Mouse (Mus musculus): ENCODE results near the gene Hmcn2. TPM values are rescaled to one million over a fixed set of nuclear protein-coding genes. Genes with fewer than 3 reads are reported as not detected.

The Hmcn2 gene
- polyA plus RNA-seq, 1 experiment from 2014 or later = 5.6 TPM

DNA sequence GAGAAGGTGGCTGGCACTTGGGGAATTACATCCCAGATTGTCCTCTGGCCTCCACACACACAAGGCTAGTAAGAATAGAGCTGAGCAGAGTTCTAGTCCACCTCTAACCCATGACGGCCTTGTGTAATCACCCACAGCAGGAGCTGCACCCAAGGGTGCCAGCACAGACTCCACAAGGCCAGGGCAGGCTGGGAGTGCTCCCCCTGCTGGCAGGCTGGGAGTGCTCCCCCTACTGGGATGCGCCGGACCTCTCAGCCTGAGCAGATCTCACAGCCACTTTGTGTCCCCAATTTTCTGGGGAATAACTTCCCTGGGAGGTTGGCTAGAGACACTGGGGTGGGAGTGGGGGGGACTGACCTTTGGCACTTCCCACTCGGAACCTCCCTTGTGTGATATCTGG lies 68.7 kb downstream of the Hmcn2 start:
- Histone ChIP-seq H3K27me3 (ENCODE audit: control insufficient read depth, insufficient read depth, low read length) (no peaks in the 10 kb centered on the region), H3K27ac (ENCODE audit: low read length) (no peak overlapping the region), H3K4me3 (replicated peaks; ENCODE audit: low read length) (no peak overlapping the region), H3K36me3 (ENCODE audit: control insufficient read depth, insufficient read depth, low read length) (no peaks in the 10 kb centered on the region), H3K4me1 (ENCODE audit: control insufficient read depth, insufficient read depth, low read length) (no peaks in the 10 kb centered on the region), H3K9ac (ENCODE audit: low read length) (no peak overlapping the region), H3K4me2 (ENCODE audit: low read depth, low read length) (no peak overlapping the region), H3K9me3 (replicated peaks; ENCODE audit: control insufficient read depth, low read length) (no peaks in the 10 kb centered on the region)
- WGBS = 14% methylated on average over 4 of the region's 4 CpGs
- no peak for ATAC-seq (ENCODE audit: insufficient read depth, low FRiP score)

DNA sequence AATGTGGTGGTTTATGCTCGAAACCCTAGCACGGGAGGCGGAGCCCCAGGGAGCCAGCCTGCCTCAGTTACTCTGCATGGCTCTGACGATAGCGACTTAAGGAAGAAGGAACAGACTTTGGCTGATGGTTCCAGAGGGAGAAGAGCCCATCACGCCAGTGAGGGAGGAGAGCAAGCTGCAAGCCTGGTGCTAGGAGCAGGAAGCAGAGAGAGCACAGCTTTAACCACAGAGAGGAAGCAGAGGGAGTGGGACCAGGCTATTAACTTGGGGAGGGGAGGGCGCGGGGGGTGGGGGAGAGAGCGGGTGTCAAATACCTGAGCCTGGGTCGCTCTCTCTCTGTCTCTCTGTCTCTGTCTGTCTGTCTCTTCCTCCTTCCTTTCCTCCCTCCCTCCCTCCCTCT lies 102.8 kb downstream of the Hmcn2 start:
- no peak overlapping the region for H3K4me2 ChIP-seq (ENCODE audit: low read depth, low read length)
- ATAC-seq (ENCODE audit: insufficient read depth, low FRiP score) = no peak
- no peak overlapping the region for H3K27ac ChIP-seq (ENCODE audit: low read length)
- no peaks in the 10 kb centered on the region for H3K36me3 ChIP-seq (ENCODE audit: control insufficient read depth, insufficient read depth, low read length)
- H3K4me1 ChIP-seq (ENCODE audit: control insufficient read depth, insufficient read depth, low read length) = peaks cover 6% of the 10 kb centered on the region; the same call in 1 of the 2 replicates
- no peaks in the 10 kb centered on the region for H3K27me3 ChIP-seq (ENCODE audit: control insufficient read depth, insufficient read depth, low read length)
- no peaks in the 10 kb centered on the region for H3K9me3 ChIP-seq (replicated peaks; ENCODE audit: control insufficient read depth, low read length)
- H3K9ac ChIP-seq (ENCODE audit: low read length) = no peak overlapping the region
- H3K4me3 ChIP-seq (replicated peaks; ENCODE audit: low read length) = no peak overlapping the region
- 63% methylated on average over 10 of the region's 10 CpGs for WGBS

DNA sequence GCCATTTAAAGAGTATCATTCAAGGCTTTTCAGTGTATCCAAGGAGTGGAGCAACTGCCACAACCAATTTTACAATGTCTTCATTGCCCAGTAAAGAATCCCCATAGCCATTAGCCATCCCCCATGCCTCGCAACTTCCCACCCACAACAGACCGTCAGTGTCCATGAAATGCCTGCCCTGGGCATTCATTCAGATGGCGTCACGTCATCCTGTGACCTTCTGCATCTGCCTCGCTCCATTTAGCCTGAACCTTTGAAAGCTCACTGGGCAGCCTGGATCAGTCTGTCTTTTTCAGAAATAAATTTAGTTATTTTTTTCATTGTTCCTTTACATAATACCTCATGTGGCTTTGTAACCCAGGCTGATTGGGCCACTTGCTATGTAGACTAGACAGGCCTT lies 103.8 kb downstream of the Hmcn2 start:
- Histone ChIP-seq H3K27ac (ENCODE audit: low read length) (no peak overlapping the region), H3K27me3 (ENCODE audit: control insufficient read depth, insufficient read depth, low read length) (no peaks in the 10 kb centered on the region), H3K4me1 (ENCODE audit: control insufficient read depth, insufficient read depth, low read length) (peaks cover 6% of the 10 kb centered on the region; the same call in 1 of the 2 replicates), H3K9me3 (replicated peaks; ENCODE audit: control insufficient read depth, low read length) (no peaks in the 10 kb centered on the region), H3K36me3 (ENCODE audit: control insufficient read depth, insufficient read depth, low read length) (no peaks in the 10 kb centered on the region), H3K9ac (ENCODE audit: low read length) (no peak overlapping the region), H3K4me2 (ENCODE audit: low read depth, low read length) (no peak overlapping the region), H3K4me3 (replicated peaks; ENCODE audit: low read length) (no peak overlapping the region)
- 79% methylated on average over 5 of the region's 5 CpGs for WGBS
- ATAC-seq (ENCODE audit: insufficient read depth, low FRiP score) = no peak

DNA sequence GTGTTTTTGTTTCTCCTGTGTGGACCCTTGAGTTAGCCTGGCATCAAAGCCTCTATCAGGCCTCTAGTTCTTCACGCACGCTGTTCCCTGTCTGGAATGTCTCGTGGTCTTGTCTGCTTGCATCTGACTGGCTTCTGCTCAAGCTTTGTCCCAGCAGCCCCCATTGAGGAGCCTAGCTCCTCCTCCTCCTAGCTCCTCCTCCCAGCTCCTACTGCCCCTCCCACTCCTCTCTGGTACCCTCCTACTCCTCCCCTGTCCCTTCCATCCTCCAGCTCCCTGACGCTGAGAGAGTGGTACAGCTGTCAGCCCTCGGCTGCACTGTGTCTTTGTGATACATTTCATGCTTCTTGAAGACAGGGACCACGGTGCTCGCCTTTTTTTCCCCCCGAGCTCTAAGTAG lies 104.4 kb downstream of the Hmcn2 start:
- no peaks in the 10 kb centered on the region for H3K9me3 ChIP-seq (replicated peaks; ENCODE audit: control insufficient read depth, low read length)
- peaks cover 6% of the 10 kb centered on the region; the same call in 1 of the 2 replicates for H3K4me1 ChIP-seq (ENCODE audit: control insufficient read depth, insufficient read depth, low read length)
- 14% methylated on average over 8 of the region's 8 CpGs for WGBS
- ATAC-seq (ENCODE audit: insufficient read depth, low FRiP score) = peak; percentile 59
- no peaks in the 10 kb centered on the region for H3K27me3 ChIP-seq (ENCODE audit: control insufficient read depth, insufficient read depth, low read length)
- H3K9ac ChIP-seq (ENCODE audit: low read length) = no peak overlapping the region; the same call in 1 of the 2 replicates
- H3K36me3 ChIP-seq (ENCODE audit: control insufficient read depth, insufficient read depth, low read length) = no peaks in the 10 kb centered on the region
- no peak overlapping the region for H3K4me2 ChIP-seq (ENCODE audit: low read depth, low read length)
- H3K27ac ChIP-seq (ENCODE audit: low read length) = no peak overlapping the region
- H3K4me3 ChIP-seq (replicated peaks; ENCODE audit: low read length) = no peak overlapping the region

DNA sequence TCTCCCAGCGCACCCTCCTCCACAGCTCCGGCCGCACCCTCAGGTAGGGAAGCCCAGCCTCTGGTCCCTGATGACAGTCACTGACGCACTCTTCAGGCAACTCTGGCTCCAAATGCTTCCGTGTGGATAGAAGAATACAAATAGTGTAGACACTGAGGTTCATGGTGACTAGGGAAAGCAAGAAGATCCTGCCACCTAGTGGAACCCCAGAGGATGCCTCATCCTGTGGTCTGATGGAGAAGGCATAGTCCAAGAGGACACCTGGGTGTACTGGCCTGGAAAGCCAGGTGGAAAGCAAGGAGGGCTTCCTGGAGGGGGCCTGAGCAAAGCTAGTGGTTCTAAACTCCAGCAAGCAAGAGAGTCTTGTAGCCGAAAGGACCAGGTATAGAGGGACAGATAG lies 106.7 kb downstream of the Hmcn2 start:
- Histone ChIP-seq H3K27me3 (ENCODE audit: control insufficient read depth, insufficient read depth, low read length) (no peaks in the 10 kb centered on the region), H3K9me3 (replicated peaks; ENCODE audit: control insufficient read depth, low read length) (no peaks in the 10 kb centered on the region), H3K4me2 (ENCODE audit: low read depth, low read length) (no peak overlapping the region), H3K27ac (ENCODE audit: low read length) (no peak overlapping the region), H3K4me1 (ENCODE audit: control insufficient read depth, insufficient read depth, low read length) (peaks cover 6% of the 10 kb centered on the region; the same call in 1 of the 2 replicates), H3K4me3 (replicated peaks; ENCODE audit: low read length) (no peak overlapping the region), H3K36me3 (ENCODE audit: control insufficient read depth, insufficient read depth, low read length) (no peaks in the 10 kb centered on the region), H3K9ac (ENCODE audit: low read length) (no peak overlapping the region)
- WGBS = 71% methylated on average over 6 of the region's 6 CpGs
- ATAC-seq (ENCODE audit: insufficient read depth, low FRiP score) = no peak

DNA sequence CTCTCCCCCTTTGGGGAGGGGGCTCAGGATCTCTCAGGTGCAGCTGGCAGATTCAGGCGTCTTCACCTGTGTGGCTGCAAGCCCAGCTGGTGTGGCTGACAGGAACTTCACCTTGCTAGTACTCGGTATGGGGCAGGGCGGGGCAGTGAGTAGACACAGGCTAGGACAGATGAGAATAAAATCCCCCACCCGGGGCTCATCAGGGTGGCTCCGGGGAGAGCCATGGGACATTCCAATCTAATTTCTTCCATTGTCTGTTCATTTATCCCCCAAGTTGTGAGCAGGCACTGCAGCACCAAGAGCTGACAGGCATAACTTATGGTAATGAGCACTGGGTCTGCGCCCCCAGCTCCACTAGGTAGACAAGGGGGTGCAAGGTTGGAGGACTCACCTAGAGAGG lies 108.4 kb downstream of the Hmcn2 start:
- Histone ChIP-seq H3K4me1 (ENCODE audit: control insufficient read depth, insufficient read depth, low read length) (peaks cover 6% of the 10 kb centered on the region; the same call in 1 of the 2 replicates), H3K27ac (ENCODE audit: low read length) (no peak overlapping the region), H3K36me3 (ENCODE audit: control insufficient read depth, insufficient read depth, low read length) (no peaks in the 10 kb centered on the region), H3K4me3 (replicated peaks; ENCODE audit: low read length) (no peak overlapping the region), H3K27me3 (ENCODE audit: control insufficient read depth, insufficient read depth, low read length) (no peaks in the 10 kb centered on the region), H3K4me2 (ENCODE audit: low read depth, low read length) (no peak overlapping the region), H3K9me3 (replicated peaks; ENCODE audit: control insufficient read depth, low read length) (no peaks in the 10 kb centered on the region), H3K9ac (ENCODE audit: low read length) (no peak overlapping the region)
- 47% methylated on average over 6 of the region's 6 CpGs for WGBS
- ATAC-seq (ENCODE audit: insufficient read depth, low FRiP score) = no peak

DNA sequence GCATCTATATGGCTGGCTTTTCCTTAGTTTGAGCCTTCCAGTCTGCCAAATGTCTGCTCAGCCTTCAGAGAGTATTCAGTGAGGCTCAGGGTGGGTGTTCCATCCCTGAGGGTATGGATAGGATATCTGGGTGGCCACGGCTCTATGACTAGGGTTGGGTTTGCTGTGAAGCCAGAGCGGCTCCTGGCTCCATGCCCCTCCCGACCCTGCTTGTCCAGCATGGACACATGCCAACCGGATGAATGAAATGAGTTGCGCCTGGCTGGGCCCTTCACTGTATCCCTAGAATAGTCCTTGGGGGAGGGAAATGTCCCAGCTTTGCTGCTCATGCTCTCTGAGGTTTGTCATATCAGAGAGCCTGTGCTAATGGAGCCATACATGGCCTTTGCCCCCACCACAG lies 117.3 kb downstream of the Hmcn2 start:
- H3K4me3 ChIP-seq (replicated peaks; ENCODE audit: low read length) = no peak overlapping the region
- H3K27ac ChIP-seq (ENCODE audit: low read length) = no peak overlapping the region
- no peak for ATAC-seq (ENCODE audit: insufficient read depth, low FRiP score)
- no peaks in the 10 kb centered on the region for H3K27me3 ChIP-seq (ENCODE audit: control insufficient read depth, insufficient read depth, low read length)
- WGBS = 74% methylated on average over 5 of the region's 5 CpGs
- H3K9me3 ChIP-seq (replicated peaks; ENCODE audit: control insufficient read depth, low read length) = no peaks in the 10 kb centered on the region
- H3K36me3 ChIP-seq (ENCODE audit: control insufficient read depth, insufficient read depth, low read length) = no peaks in the 10 kb centered on the region
- H3K4me1 ChIP-seq (ENCODE audit: control insufficient read depth, insufficient read depth, low read length) = no peaks in the 10 kb centered on the region
- H3K4me2 ChIP-seq (ENCODE audit: low read depth, low read length) = no peak overlapping the region
- H3K9ac ChIP-seq (ENCODE audit: low read length) = no peak overlapping the region

DNA sequence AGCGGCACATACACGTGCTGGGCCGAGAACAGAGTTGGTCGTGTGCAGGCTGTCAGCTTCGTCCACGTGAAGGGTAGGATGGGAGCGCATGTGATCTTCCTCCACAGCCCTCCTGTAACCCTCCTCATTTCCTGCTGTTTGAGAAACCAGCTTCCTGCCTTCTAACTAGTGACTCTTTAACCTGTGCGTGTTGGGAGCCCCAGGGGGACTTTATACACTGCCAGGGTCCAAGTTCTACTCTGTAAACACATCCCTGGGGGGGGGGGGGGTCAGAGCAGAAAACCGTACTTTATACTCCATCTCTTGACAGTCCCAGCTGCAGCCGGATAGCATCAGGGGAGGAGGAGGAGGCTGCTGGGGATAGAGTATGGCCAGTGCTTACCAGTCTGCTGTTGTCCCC lies 120.5 kb downstream of the Hmcn2 start:
- H3K4me2 ChIP-seq (ENCODE audit: low read depth, low read length) = no peak overlapping the region
- WGBS = 64% methylated on average over 10 of the region's 10 CpGs
- H3K4me3 ChIP-seq (replicated peaks; ENCODE audit: low read length) = no peak overlapping the region
- H3K27me3 ChIP-seq (ENCODE audit: control insufficient read depth, insufficient read depth, low read length) = no peaks in the 10 kb centered on the region
- H3K4me1 ChIP-seq (ENCODE audit: control insufficient read depth, insufficient read depth, low read length) = no peaks in the 10 kb centered on the region
- no peak overlapping the region for H3K27ac ChIP-seq (ENCODE audit: low read length)
- no peaks in the 10 kb centered on the region for H3K36me3 ChIP-seq (ENCODE audit: control insufficient read depth, insufficient read depth, low read length)
- no peaks in the 10 kb centered on the region for H3K9me3 ChIP-seq (replicated peaks; ENCODE audit: control insufficient read depth, low read length)
- no peak for ATAC-seq (ENCODE audit: insufficient read depth, low FRiP score)
- no peak overlapping the region for H3K9ac ChIP-seq (ENCODE audit: low read length)

DNA sequence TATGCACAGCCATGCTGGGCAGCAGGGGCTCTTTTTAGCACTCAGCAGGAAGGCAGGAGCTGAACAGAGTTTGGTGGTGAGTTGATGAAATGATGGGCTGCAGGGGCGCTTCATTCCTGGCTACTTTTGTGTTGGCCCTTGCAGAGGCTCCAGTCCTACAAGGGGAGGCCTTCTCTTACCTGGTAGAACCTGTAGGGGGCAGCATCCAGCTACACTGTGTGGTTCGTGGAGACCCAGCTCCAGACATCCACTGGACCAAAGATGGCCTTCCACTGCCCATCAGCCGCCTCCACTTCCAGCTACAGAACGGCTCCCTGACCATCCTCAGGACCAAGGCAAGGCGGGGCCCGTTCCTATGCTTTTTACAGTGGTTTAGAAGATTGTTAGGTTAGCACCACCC lies 121.4 kb downstream of the Hmcn2 start:
- H3K27me3 ChIP-seq (ENCODE audit: control insufficient read depth, insufficient read depth, low read length) = no peaks in the 10 kb centered on the region
- H3K4me2 ChIP-seq (ENCODE audit: low read depth, low read length) = no peak overlapping the region
- H3K4me3 ChIP-seq (replicated peaks; ENCODE audit: low read length) = no peak overlapping the region
- 51% methylated on average over 6 of the region's 6 CpGs for WGBS
- H3K4me1 ChIP-seq (ENCODE audit: control insufficient read depth, insufficient read depth, low read length) = no peaks in the 10 kb centered on the region
- H3K36me3 ChIP-seq (ENCODE audit: control insufficient read depth, insufficient read depth, low read length) = no peaks in the 10 kb centered on the region
- no peak overlapping the region for H3K27ac ChIP-seq (ENCODE audit: low read length)
- peak; percentile 62; the same call in 1 of the 2 replicates for ATAC-seq (ENCODE audit: insufficient read depth, low FRiP score)
- H3K9me3 ChIP-seq (replicated peaks; ENCODE audit: control insufficient read depth, low read length) = no peaks in the 10 kb centered on the region
- H3K9ac ChIP-seq (ENCODE audit: low read length) = no peak overlapping the region
